In the genomic region with DNA sequence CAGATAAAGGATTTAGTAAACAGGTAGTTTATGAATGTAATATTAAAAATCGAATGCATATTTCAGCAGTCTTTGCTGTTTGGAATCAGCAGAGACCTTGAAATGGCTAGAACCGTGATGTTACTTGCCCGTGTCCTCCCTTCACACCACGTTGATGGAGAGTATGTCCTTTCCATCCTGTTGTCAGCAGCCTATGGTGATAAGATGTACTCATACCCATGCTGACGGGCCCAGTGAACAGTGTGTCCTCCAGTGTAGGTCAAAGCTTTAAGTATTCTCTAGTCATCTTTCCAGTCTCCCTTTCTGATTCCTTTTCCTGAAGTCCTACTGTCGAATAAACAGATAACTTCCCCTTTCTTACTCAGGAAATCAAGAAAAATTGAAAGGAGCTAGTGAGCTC, we compare ENCODE assay signal across 22 mouse cellular contexts.
"Had no signal": no experiment of that assay in that cellular context is flagged by ENCODE, and none has a peak within 500 bp of the region (broad histone marks: within the 10 kb centered on the region; RNA-seq: fewer than 3 reads in every experiment).

No protein-coding gene starts in this region.

- H3K36me3 ChIP-seq: limb, embryonic 12.5 days; limb, embryonic 15.5 days; midbrain, embryonic 12.5 days; midbrain, embryonic 15.5 days; neural tube, embryonic 12.5 days; neural tube, embryonic 15.5 days had no signal

- H3K27me3 ChIP-seq: limb, embryonic 12.5 days; limb, embryonic 15.5 days; midbrain, embryonic 15.5 days had no signal

- H3K9ac ChIP-seq: limb, embryonic 12.5 days; limb, embryonic 15.5 days; liver, embryonic 14.5 days; liver, postnatal 0 days; lung, embryonic 14.5 days; midbrain, embryonic 12.5 days; midbrain, embryonic 15.5 days; neural tube, embryonic 12.5 days; neural tube, embryonic 15.5 days had no signal

- H3K27ac ChIP-seq: limb, embryonic 12.5 days; limb, embryonic 15.5 days; liver, embryonic 14.5 days; macrophage; midbrain, embryonic 12.5 days; midbrain, embryonic 15.5 days; neural tube, embryonic 12.5 days; neural tube, embryonic 15.5 days; stomach, postnatal 0 days had no signal

- H3K4me3 ChIP-seq: limb, embryonic 12.5 days; limb, embryonic 15.5 days; midbrain, embryonic 12.5 days; midbrain, embryonic 15.5 days; neural tube, embryonic 12.5 days; neural tube, embryonic 15.5 days had no signal

- H3K4me2 ChIP-seq: limb, embryonic 12.5 days; limb, embryonic 15.5 days; liver, embryonic 11.5 days; lung, embryonic 14.5 days; midbrain, embryonic 12.5 days; midbrain, embryonic 15.5 days; neural tube, embryonic 12.5 days; neural tube, embryonic 15.5 days had no signal

- DNase-seq: kidney, postnatal 10 days; kidney, postnatal 4 days; left cerebral cortex, postnatal 4 days; liver, postnatal 0 days; lung, embryonic 14.5 days; right cerebral cortex, adult 18-20 months; right cerebral cortex, postnatal 14 days; right cerebral cortex, postnatal 4 days; thymus, adult 2 months; thymus, postnatal 14 days; thymus, postnatal 4 days had no signal

- H3K9me3 ChIP-seq: limb, embryonic 12.5 days; limb, embryonic 15.5 days; midbrain, embryonic 12.5 days; midbrain, embryonic 15.5 days; neural tube, embryonic 12.5 days; neural tube, embryonic 15.5 days had no signal

- ATAC-seq: liver, postnatal 0 days; lung, postnatal 0 days; midbrain, embryonic 15.5 days had no signal

- H3K4me1 ChIP-seq: limb, embryonic 15.5 days had no signal
